Mouse (Mus musculus) left cerebral cortex, postnatal 4 days (tissue): ENCODE data around the gene Ccdc90b. TPM values are rescaled to one million over a fixed set of nuclear protein-coding genes. Genes with fewer than 3 reads are reported as not detected.

Experiments
- total RNA-seq, 2 experiments: library from RNA; stranded (reverse); gene quantifications; 2 replicates each; pipeline ENCODE4 v1.2.3; 2021

Ccdc90b gene
- total RNA-seq, 2 experiments from 2014 or later = 20.6 TPM

Other genes starting within 250 kb of the Ccdc90b start
- 10 to 100 TPM; 28.9 to 33.2 TPM for gene Ankrd42, start 76.0 kb downstream of the Ccdc90b start, total RNA-seq
- 10 to 100 TPM; 46.2 to 54.6 TPM for gene Pcf11, start 108.8 kb downstream of the Ccdc90b start, total RNA-seq
- 10 to 100 TPM; 33.4 to 35.7 TPM for gene Rab30, start 180.5 kb downstream of the Ccdc90b start, total RNA-seq